Mouse (Mus musculus) urinary bladder, postnatal 4 days (tissue): Measurements from ENCODE around the gene Ubxn10.

ENCODE experiments used
- DNase-seq, 2 experiments: peaks; one replicate each; pipeline ENCODE4 v3.0.0; 2021 to 2022; ENCODE audit warnings: low spot score in 2 of 2

Ubxn10 gene

GRCm38 (mm10) chr4:138701111-138701510 lies 35.9 kb downstream of the Ubxn10 start:
- DNase-seq, result no peak

GRCm38 (mm10) chr4:138700184-138700982 lies 36.6 kb downstream of the Ubxn10 start:
- no peak for DNase-seq

GRCm38 (mm10) chr4:138698296-138698695 lies 38.7 kb downstream of the Ubxn10 start:
- DNase-seq, result no peak

GRCm38 (mm10) chr4:138697166-138697860 lies 39.7 kb downstream of the Ubxn10 start:
- DNase-seq, result no peak

GRCm38 (mm10) chr4:138696720-138697119 lies 40.2 kb downstream of the Ubxn10 start:
- DNase-seq, result no peak

- DNase-seq, result no peak
Measured at GRCm38 (mm10) chr4:138693043-138693692, 43.8 kb downstream of the Ubxn10 start.

- no peak for DNase-seq
Measured at GRCm38 (mm10) chr4:138691443-138692181, 45.4 kb downstream of the Ubxn10 start.

- DNase-seq, result no peak
Measured at GRCm38 (mm10) chr4:138690561-138690960, 46.4 kb downstream of the Ubxn10 start.

- no peak for DNase-seq
Measured at GRCm38 (mm10) chr4:138689094-138689512, 47.9 kb downstream of the Ubxn10 start.

- no peak for DNase-seq
Measured at GRCm38 (mm10) chr4:138685813-138686212, 51.2 kb downstream of the Ubxn10 start.

- DNase-seq, result no peak
Measured at GRCm38 (mm10) chr4:138682760-138683159, 54.2 kb downstream of the Ubxn10 start.

- DNase-seq, result no peak
Measured at GRCm38 (mm10) chr4:138680124-138680523, 56.8 kb downstream of the Ubxn10 start.

- DNase-seq, result no peak
Measured at GRCm38 (mm10) chr4:138677579-138677978, 59.4 kb downstream of the Ubxn10 start.

GRCm38 (mm10) chr4:138676480-138676879 lies 60.5 kb downstream of the Ubxn10 start:
- no peak for DNase-seq

- DNase-seq, result no peak
Measured at GRCm38 (mm10) chr4:138672160-138672559, 64.8 kb downstream of the Ubxn10 start.

- DNase-seq, result no peak
Measured at GRCm38 (mm10) chr4:138670093-138670889, 66.7 kb downstream of the Ubxn10 start.

GRCm38 (mm10) chr4:138666521-138666920 lies 70.4 kb downstream of the Ubxn10 start:
- DNase-seq, result no peak

- no peak for DNase-seq
Measured at GRCm38 (mm10) chr4:138659936-138660602, 76.9 kb downstream of the Ubxn10 start.
